Mouse (Mus musculus): ENCODE results near the gene Bspry. TPM values are rescaled to one million over a fixed set of nuclear protein-coding genes. Genes with fewer than 3 reads are reported as not detected.

The Bspry gene
- polyA plus RNA-seq, 1 experiment from 2014 or later = 0.82 TPM

- H3K36me3 ChIP-seq = no peaks in the 10 kb centered on the region
- WGBS = 82% methylated on average over 8 of the region's 8 CpGs
- no peak for ATAC-seq (ENCODE audit: low FRiP score, low read depth)
- H3K27ac ChIP-seq (replicated peaks) = no peak overlapping the region
- H3K4me3 ChIP-seq = no peak overlapping the region
- H3K9ac ChIP-seq (replicated peaks) = no peak overlapping the region
- H3K9me3 ChIP-seq = no peaks in the 10 kb centered on the region
- no peak overlapping the region for H3K4me2 ChIP-seq (replicated peaks)
- H3K4me1 ChIP-seq = no peaks in the 10 kb centered on the region
- peaks cover 12% of the 10 kb centered on the region for H3K27me3 ChIP-seq
These were observed 5.8 kb downstream of the Bspry start for GRCm38 (mm10) chr4:62485450-62486161.

- Histone ChIP-seq H3K9ac (replicated peaks) (no peak overlapping the region), H3K9me3 (no peaks in the 10 kb centered on the region), H3K36me3 (no peaks in the 10 kb centered on the region), H3K4me3 (no peak overlapping the region), H3K4me2 (replicated peaks) (no peak overlapping the region), H3K4me1 (no peaks in the 10 kb centered on the region), H3K27me3 (peaks cover 6% of the 10 kb centered on the region), H3K27ac (replicated peaks) (no peak overlapping the region)
- WGBS = 96% methylated on average over 15 of the region's 15 CpGs
- no peak for ATAC-seq (ENCODE audit: low FRiP score, low read depth)
These were observed 6.4 kb downstream of the Bspry start for GRCm38 (mm10) chr4:62486162-62486696.

GRCm38 (mm10) chr4:62487172-62487571, 7.3 kb downstream of the Bspry start:
- Histone ChIP-seq H3K27me3 (no peaks in the 10 kb centered on the region), H3K4me2 (replicated peaks) (no peak overlapping the region), H3K36me3 (no peaks in the 10 kb centered on the region), H3K27ac (replicated peaks) (no peak overlapping the region), H3K4me3 (no peak overlapping the region), H3K4me1 (no peaks in the 10 kb centered on the region), H3K9ac (replicated peaks) (no peak overlapping the region), H3K9me3 (no peaks in the 10 kb centered on the region)
- ATAC-seq (ENCODE audit: low FRiP score, low read depth) = no peak
- 91% methylated on average over 5 of the region's 5 CpGs for WGBS

GRCm38 (mm10) chr4:62487914-62488313, 8.1 kb downstream of the Bspry start:
- no peak for ATAC-seq (ENCODE audit: low FRiP score, low read depth)
- Histone ChIP-seq H3K4me3 (no peak overlapping the region), H3K36me3 (no peaks in the 10 kb centered on the region), H3K27me3 (no peaks in the 10 kb centered on the region), H3K4me1 (no peaks in the 10 kb centered on the region), H3K27ac (replicated peaks) (no peak overlapping the region), H3K4me2 (replicated peaks) (no peak overlapping the region), H3K9me3 (no peaks in the 10 kb centered on the region), H3K9ac (replicated peaks) (no peak overlapping the region)
- 93% methylated on average over 2 of the region's 2 CpGs for WGBS

- H3K4me2 ChIP-seq (replicated peaks) = no peak overlapping the region
- no peak overlapping the region for H3K4me3 ChIP-seq
- H3K9me3 ChIP-seq = no peaks in the 10 kb centered on the region
- 70% methylated on average over 2 of the region's 2 CpGs for WGBS
- no peak for ATAC-seq (ENCODE audit: low FRiP score, low read depth)
- H3K9ac ChIP-seq (replicated peaks) = no peak overlapping the region
- H3K27me3 ChIP-seq = no peaks in the 10 kb centered on the region
- no peaks in the 10 kb centered on the region for H3K4me1 ChIP-seq
- H3K27ac ChIP-seq (replicated peaks) = no peak overlapping the region
- H3K36me3 ChIP-seq = no peaks in the 10 kb centered on the region; the same call in 1 of the 2 replicates
These were observed 12.8 kb downstream of the Bspry start for GRCm38 (mm10) chr4:62492682-62493081.

- Histone ChIP-seq H3K4me3 (no peak overlapping the region), H3K27me3 (no peaks in the 10 kb centered on the region), H3K9ac (replicated peaks) (no peak overlapping the region), H3K4me1 (no peaks in the 10 kb centered on the region), H3K4me2 (replicated peaks) (no peak overlapping the region), H3K27ac (replicated peaks) (no peak overlapping the region), H3K9me3 (no peaks in the 10 kb centered on the region), H3K36me3 (peaks cover 8% of the 10 kb centered on the region)
- WGBS = 71% methylated on average over 9 of the region's 9 CpGs
- ATAC-seq (ENCODE audit: low FRiP score, low read depth) = no peak
These were observed 14.4 kb downstream of the Bspry start for GRCm38 (mm10) chr4:62494230-62494629.

- no peak overlapping the region for H3K4me2 ChIP-seq (replicated peaks)
- H3K9ac ChIP-seq (replicated peaks) = no peak overlapping the region
- H3K36me3 ChIP-seq = peaks cover 14% of the 10 kb centered on the region
- WGBS = 86% methylated on average over 8 of the region's 8 CpGs
- no peaks in the 10 kb centered on the region for H3K4me1 ChIP-seq
- no peak overlapping the region for H3K27ac ChIP-seq (replicated peaks)
- no peak for ATAC-seq (ENCODE audit: low FRiP score, low read depth)
- no peaks in the 10 kb centered on the region for H3K9me3 ChIP-seq
- no peak overlapping the region for H3K4me3 ChIP-seq
- no peaks in the 10 kb centered on the region for H3K27me3 ChIP-seq
These were observed 16.1 kb downstream of the Bspry start for GRCm38 (mm10) chr4:62495946-62496345.

GRCm38 (mm10) chr4:62496815-62497214, 17.0 kb downstream of the Bspry start:
- 86% methylated on average over 8 of the region's 8 CpGs for WGBS
- no peak overlapping the region for H3K4me2 ChIP-seq (replicated peaks)
- H3K9ac ChIP-seq (replicated peaks) = no peak overlapping the region
- no peak overlapping the region for H3K27ac ChIP-seq (replicated peaks)
- no peaks in the 10 kb centered on the region for H3K27me3 ChIP-seq
- H3K4me1 ChIP-seq = peaks cover 4% of the 10 kb centered on the region; the same call in 1 of the 2 replicates
- peaks cover 14% of the 10 kb centered on the region for H3K36me3 ChIP-seq
- no peak for ATAC-seq (ENCODE audit: low FRiP score, low read depth)
- no peak overlapping the region for H3K4me3 ChIP-seq
- H3K9me3 ChIP-seq = no peaks in the 10 kb centered on the region

GRCm38 (mm10) chr4:62500799-62501198, 20.9 kb downstream of the Bspry start:
- Histone ChIP-seq H3K36me3 (peaks cover 14% of the 10 kb centered on the region), H3K4me3 (no peak overlapping the region), H3K4me2 (replicated peaks) (no peak overlapping the region), H3K27me3 (no peaks in the 10 kb centered on the region), H3K27ac (replicated peaks) (no peak overlapping the region), H3K9ac (replicated peaks) (no peak overlapping the region), H3K4me1 (peaks cover 7% of the 10 kb centered on the region; the same call in 1 of the 2 replicates), H3K9me3 (no peaks in the 10 kb centered on the region)
- ATAC-seq (ENCODE audit: low FRiP score, low read depth) = no peak
- 92% methylated on average over 4 of the region's 4 CpGs for WGBS

- Histone ChIP-seq H3K4me3 (peak overlapping the region; percentile 60), H3K36me3 (peaks cover 14% of the 10 kb centered on the region), H3K27me3 (no peaks in the 10 kb centered on the region), H3K4me2 (replicated peaks) (peak overlapping the region; percentile 67), H3K27ac (replicated peaks) (no peak overlapping the region), H3K4me1 (peaks cover 7% of the 10 kb centered on the region; the same call in 1 of the 2 replicates), H3K9ac (replicated peaks) (peak overlapping the region; percentile 66), H3K9me3 (no peaks in the 10 kb centered on the region)
- 2% methylated on average over 7 of the region's 7 CpGs for WGBS
- ATAC-seq (ENCODE audit: low FRiP score, low read depth) = no peak; the same call in 1 of the 2 replicates
These were observed 21.7 kb downstream of the Bspry start for GRCm38 (mm10) chr4:62501534-62501933.

GRCm38 (mm10) chr4:62501964-62502732, 22.3 kb downstream of the Bspry start:
- peak overlapping the region; percentile 60 for H3K4me3 ChIP-seq
- H3K27ac ChIP-seq (replicated peaks) = no peak overlapping the region
- peaks cover 14% of the 10 kb centered on the region for H3K36me3 ChIP-seq
- peak; percentile 98 for ATAC-seq (ENCODE audit: low FRiP score, low read depth)
- WGBS = 2% methylated on average over 38 of the region's 38 CpGs
- peak overlapping the region; percentile 67 for H3K4me2 ChIP-seq (replicated peaks)
- no peaks in the 10 kb centered on the region for H3K27me3 ChIP-seq
- H3K9ac ChIP-seq (replicated peaks) = peak overlapping the region; percentile 66
- H3K4me1 ChIP-seq = peaks cover 7% of the 10 kb centered on the region; the same call in 1 of the 2 replicates
- H3K9me3 ChIP-seq = no peaks in the 10 kb centered on the region

GRCm38 (mm10) chr4:62502969-62503368, 23.1 kb downstream of the Bspry start:
- ATAC-seq (ENCODE audit: low FRiP score, low read depth) = no peak
- Histone ChIP-seq H3K9me3 (no peaks in the 10 kb centered on the region), H3K27me3 (no peaks in the 10 kb centered on the region), H3K4me1 (peaks cover 7% of the 10 kb centered on the region; the same call in 1 of the 2 replicates), H3K4me3 (no peak overlapping the region), H3K4me2 (replicated peaks) (no peak overlapping the region), H3K36me3 (peaks cover 16% of the 10 kb centered on the region), H3K9ac (replicated peaks) (no peak overlapping the region), H3K27ac (replicated peaks) (no peak overlapping the region)
- WGBS = 79% methylated on average over 7 of the region's 7 CpGs

Measured in midbrain, embryonic 12.5 days (tissue).